Mouse (Mus musculus) MEL (cell line): ENCODE results near the gene Slc25a4. TPM values are rescaled to one million over a fixed set of nuclear protein-coding genes. Genes with fewer than 3 reads are reported as not detected.

Source experiments
- DNase-seq: peaks from one replicate; pipeline ENCODE4 v3.0.0; 2011; ENCODE audit warnings: low read depth, low spot score
- H3K27ac ChIP-seq: 2 replicates; pipeline ENCODE4 v1.5.1; 2012; ENCODE audit warnings: low read depth, mild to moderate bottlenecking, control low read depth, low read length, moderate library complexity; ENCODE audit not compliant: control insufficient read depth
- H3K27me3 ChIP-seq, 2 experiments: fragments of 150-350 bp in 1 of 2; sonication (generic) in 1 of 2; 2 replicates each; pipeline ENCODE4 v1.6.1; 2012; ENCODE audit warnings: low read length in 2 of 2, mild to moderate bottlenecking in 2 of 2, improper control_type of control experiment in 1 of 2, moderate library complexity in 1 of 2; ENCODE audit not compliant: insufficient read depth in 2 of 2, control insufficient read depth in 1 of 2
- H3K36me3 ChIP-seq, 2 experiments: 2 replicates each; pipeline ENCODE4 v1.6.1; 2012 to 2014; ENCODE audit warnings: low read length in 2 of 2, improper control_type of control experiment in 1 of 2, inconsistent platforms in 1 of 2, mild to moderate bottlenecking in 1 of 2; ENCODE audit not compliant: insufficient read depth in 2 of 2, control insufficient read depth in 1 of 2
- H3K4me1 ChIP-seq, 2 experiments: fragments of 150-350 bp in 1 of 2; sonication (generic) in 1 of 2; 2 replicates each; pipeline ENCODE4 v1.6.1; 2012; ENCODE audit warnings: low read length in 2 of 2, improper control_type of control experiment in 1 of 2, mild to moderate bottlenecking in 1 of 2; ENCODE audit not compliant: insufficient read depth in 2 of 2, control insufficient read depth in 1 of 2
- H3K4me3 ChIP-seq, 2 experiments: fragments of 150-350 bp in 1 of 2; sonication (generic) in 1 of 2; 2 replicates each; pipeline ENCODE4 v1.5.1; 2012; ENCODE audit warnings: low read depth in 2 of 2, low read length in 2 of 2, mild to moderate bottlenecking in 2 of 2, moderate library complexity in 2 of 2, control low read depth in 1 of 2, improper control_type of control experiment in 1 of 2; ENCODE audit not compliant: control insufficient read depth in 1 of 2, insufficient read depth in 1 of 2
- H3K79me2 ChIP-seq: 2 replicates; pipeline ENCODE4 v1.6.1; 2012; ENCODE audit warnings: mild to moderate bottlenecking, low read length, moderate library complexity; ENCODE audit not compliant: control insufficient read depth, poor library complexity, insufficient read depth
- H3K9ac ChIP-seq: 2 replicates; pipeline ENCODE4 v1.6.1; 2012; ENCODE audit warnings: low read depth, mild to moderate bottlenecking, control low read depth, low read length, moderate library complexity; ENCODE audit not compliant: control insufficient read depth, poor library complexity, severe bottlenecking
- H3K9me3 ChIP-seq: fragments of 150-350 bp; sonication (generic); replicated peaks from 2 replicates; pipeline ENCODE4 v1.6.1; 2012; ENCODE audit warnings: mild to moderate bottlenecking, low read length, improper control_type of control experiment, moderate library complexity; ENCODE audit not compliant: insufficient read depth
- BHLHE40 ChIP-seq: IDR thresholded peaks from 2 replicates; pipeline ENCODE4 v1.6.1; 2012; ENCODE audit warnings: low read depth, mild to moderate bottlenecking, inconsistent platforms, low read length, improper control_type of control experiment, borderline replicate concordance
- CHD1 ChIP-seq: IDR thresholded peaks from 2 replicates; pipeline ENCODE4 v1.6.1; 2012; ENCODE audit warnings: low read depth, mild to moderate bottlenecking, inconsistent platforms, low read length, improper control_type of control experiment
- CHD2 ChIP-seq: IDR thresholded peaks from 2 replicates; pipeline ENCODE4 v1.6.1; 2011; ENCODE audit warnings: low read length, improper control_type of control experiment
- CTCF ChIP-seq, 3 experiments: IDR thresholded peaks in 2 of 3; conservative IDR thresholded peaks in 1 of 3; 2 replicates each; pipeline ENCODE4 v1.5.1; 2011 to 2012; ENCODE audit warnings: low read length in 3 of 3, low read depth in 2 of 3, mild to moderate bottlenecking in 2 of 3, improper control_type of control experiment in 1 of 3, inconsistent platforms in 1 of 3, mixed read lengths in 1 of 3, moderate library complexity in 1 of 3; ENCODE audit not compliant: control insufficient read depth in 1 of 3, insufficient read depth in 1 of 3, poor library complexity in 1 of 3, severe bottlenecking in 1 of 3
- E2F4 ChIP-seq: IDR thresholded peaks from 2 replicates; pipeline ENCODE4 v1.6.1; 2011; ENCODE audit warnings: low read depth, low read length, improper control_type of control experiment, borderline replicate concordance
- ELF1 ChIP-seq: IDR thresholded peaks from 2 replicates; pipeline ENCODE4 v1.6.1; 2014; ENCODE audit warnings: low read depth, mild to moderate bottlenecking, inconsistent platforms, low read length, improper control_type of control experiment, moderate library complexity
- EP300 ChIP-seq, 2 experiments: IDR thresholded peaks; 2 replicates each; pipeline ENCODE4 v1.6.1; 2011; ENCODE audit warnings: improper control_type of control experiment in 2 of 2, low read length in 2 of 2, low read depth in 1 of 2, mild to moderate bottlenecking in 1 of 2
- GABPA ChIP-seq: IDR thresholded peaks from 2 replicates; pipeline ENCODE4 v1.6.1; 2012; ENCODE audit warnings: low read depth, mild to moderate bottlenecking, inconsistent platforms, low read length, improper control_type of control experiment, moderate library complexity
- GATA1 ChIP-seq: IDR thresholded peaks from 2 replicates; pipeline ENCODE4 v1.6.1; 2011; ENCODE audit warnings: low read depth, low read length, improper control_type of control experiment
- HCFC1 ChIP-seq: IDR thresholded peaks from 2 replicates; pipeline ENCODE4 v1.6.1; 2012; ENCODE audit warnings: low read depth, mild to moderate bottlenecking, inconsistent platforms, low read length, improper control_type of control experiment, moderate library complexity
- JUND ChIP-seq: IDR thresholded peaks from 2 replicates; pipeline ENCODE4 v1.6.1; 2011; ENCODE audit warnings: low read depth, mild to moderate bottlenecking, improper control_type of control experiment, low read length
- KAT2A ChIP-seq: conservative IDR thresholded peaks from 2 replicates; pipeline ENCODE4 v1.6.1; 2012; ENCODE audit warnings: low read depth, low read length, improper control_type of control experiment, inconsistent platforms
- MAFK ChIP-seq: IDR thresholded peaks from 2 replicates; pipeline ENCODE4 v1.6.1; 2011; ENCODE audit warnings: low read depth, mild to moderate bottlenecking, low read length, improper control_type of control experiment, borderline replicate concordance
- MAX ChIP-seq: IDR thresholded peaks from 2 replicates; pipeline ENCODE4 v1.6.1; 2011; ENCODE audit warnings: low read length, improper control_type of control experiment
- MAZ ChIP-seq: IDR thresholded peaks from 2 replicates; pipeline ENCODE4 v1.6.1; 2012; ENCODE audit warnings: low read depth, mild to moderate bottlenecking, inconsistent platforms, low read length, improper control_type of control experiment
- MEF2A ChIP-seq: IDR thresholded peaks from 2 replicates; pipeline ENCODE4 v1.6.1; 2014; ENCODE audit warnings: low read depth, mild to moderate bottlenecking, inconsistent platforms, low read length, improper control_type of control experiment; ENCODE audit not compliant: poor library complexity, insufficient replicate concordance, severe bottlenecking; ENCODE audit errors: extremely low read depth
- MXI1 ChIP-seq: IDR thresholded peaks from 2 replicates; pipeline ENCODE4 v1.6.1; 2011; ENCODE audit warnings: mild to moderate bottlenecking, low read depth, low read length, improper control_type of control experiment
- MYC ChIP-seq: IDR thresholded peaks from 2 replicates; pipeline ENCODE4 v1.6.1; 2011; ENCODE audit warnings: low read depth, mild to moderate bottlenecking, low read length, improper control_type of control experiment, moderate library complexity
- NELFE ChIP-seq: IDR thresholded peaks from 2 replicates; pipeline ENCODE4 v1.6.1; 2011; ENCODE audit warnings: low read depth, low read length, improper control_type of control experiment
- NRF1 ChIP-seq: IDR thresholded peaks from 2 replicates; pipeline ENCODE4 v1.6.1; 2014; ENCODE audit warnings: low read depth, mild to moderate bottlenecking, inconsistent platforms, low read length, improper control_type of control experiment, moderate library complexity; ENCODE audit not compliant: poor library complexity, insufficient read depth, severe bottlenecking
- POLR2A ChIP-seq, 2 experiments: IDR thresholded peaks; 2 replicates each; pipeline ENCODE4 v1.6.1; 2011 to 2012; ENCODE audit warnings: low read length in 2 of 2, mild to moderate bottlenecking in 2 of 2, control low read depth in 1 of 2, improper control_type of control experiment in 1 of 2, low read depth in 1 of 2, moderate library complexity in 1 of 2; ENCODE audit not compliant: control insufficient read depth in 1 of 2, insufficient read depth in 1 of 2, poor library complexity in 1 of 2
- POLR2AphosphoS2 ChIP-seq: IDR thresholded peaks from 2 replicates; pipeline ENCODE4 v1.6.1; 2011; ENCODE audit warnings: low read length, improper control_type of control experiment
- POLR2AphosphoS5 ChIP-seq: IDR thresholded peaks from 2 replicates; pipeline ENCODE4 v1.6.1; 2012; ENCODE audit warnings: low read depth, borderline replicate concordance, mild to moderate bottlenecking, inconsistent platforms, low read length, moderate library complexity, mixed read lengths
- RAD21 ChIP-seq: IDR thresholded peaks from 2 replicates; pipeline ENCODE4 v1.6.1; 2011; ENCODE audit warnings: mild to moderate bottlenecking, low read depth, low read length, improper control_type of control experiment
- RCOR1 ChIP-seq: IDR thresholded peaks from 2 replicates; pipeline ENCODE4 v1.6.1; 2012; ENCODE audit warnings: low read depth, mild to moderate bottlenecking, inconsistent platforms, low read length, improper control_type of control experiment
- SIN3A ChIP-seq: IDR thresholded peaks from 2 replicates; pipeline ENCODE4 v1.6.1; 2012; ENCODE audit warnings: low read length, improper control_type of control experiment, inconsistent platforms
- SMC3 ChIP-seq: IDR thresholded peaks from 2 replicates; pipeline ENCODE4 v1.6.1; 2011; ENCODE audit warnings: low read depth, low read length, improper control_type of control experiment
- TAL1 ChIP-seq: IDR thresholded peaks from 2 replicates; pipeline ENCODE4 v1.6.1; 2012; ENCODE audit warnings: mild to moderate bottlenecking, inconsistent platforms, low read length, moderate library complexity, mixed read lengths
- TBP ChIP-seq: IDR thresholded peaks from 2 replicates; pipeline ENCODE4 v1.8.0; 2011; ENCODE audit warnings: low read depth, low read length, improper control_type of control experiment
- TCF12 ChIP-seq: IDR thresholded peaks from 2 replicates; pipeline ENCODE4 v1.6.1; 2014; ENCODE audit warnings: low read depth, mild to moderate bottlenecking, inconsistent platforms, low read length, improper control_type of control experiment, moderate library complexity
- UBTF ChIP-seq: IDR thresholded peaks from 2 replicates; pipeline ENCODE4 v1.6.1; 2012; ENCODE audit warnings: low read depth, mild to moderate bottlenecking, inconsistent platforms, low read length, improper control_type of control experiment, moderate library complexity, borderline replicate concordance; ENCODE audit not compliant: insufficient read depth
- USF1 ChIP-seq: IDR thresholded peaks from 2 replicates; pipeline ENCODE4 v1.6.1; 2014; ENCODE audit warnings: low read depth, mild to moderate bottlenecking, inconsistent platforms, low read length, improper control_type of control experiment, moderate library complexity
- USF2 ChIP-seq, 2 experiments: IDR thresholded peaks; 2 replicates each; pipeline ENCODE4 v1.6.1; 2011 to 2012; ENCODE audit warnings: improper control_type of control experiment in 2 of 2, low read length in 2 of 2, borderline replicate concordance in 1 of 2, inconsistent platforms in 1 of 2, low read depth in 1 of 2, mild to moderate bottlenecking in 1 of 2; ENCODE audit not compliant: insufficient read depth in 1 of 2
- ZC3H11A ChIP-seq: IDR thresholded peaks from 2 replicates; pipeline ENCODE4 v1.6.1; 2012; ENCODE audit warnings: low read depth, mild to moderate bottlenecking, inconsistent platforms, low read length, improper control_type of control experiment
- ZKSCAN1 ChIP-seq: IDR thresholded peaks from 2 replicates; pipeline ENCODE4 v1.6.1; 2012; ENCODE audit warnings: low read depth, mild to moderate bottlenecking, inconsistent platforms, low read length, improper control_type of control experiment, moderate library complexity
- ZMIZ1 ChIP-seq: IDR thresholded peaks from 2 replicates; pipeline ENCODE4 v1.6.1; 2012; ENCODE audit warnings: low read depth, mild to moderate bottlenecking, inconsistent platforms, low read length, improper control_type of control experiment, moderate library complexity
- ZNF384 ChIP-seq: IDR thresholded peaks from 2 replicates; pipeline ENCODE4 v1.6.1; 2012; ENCODE audit warnings: low read depth, mild to moderate bottlenecking, inconsistent platforms, low read length, improper control_type of control experiment
- polyA plus RNA-seq, 2 experiments: library from polyadenylated mRNA; stranded (reverse) in 1 of 2; unstranded in 1 of 2; fragments of >175 nt in 1 of 2; fragments of >200 nt in 1 of 2; gene quantifications; 2 replicates each; pipeline versions ENCODE4 v1.2.1 to v1.2.4; 2012; ENCODE audit warnings: low replicate concordance in 2 of 2, low read depth in 1 of 2; ENCODE audit not compliant: insufficient read length in 2 of 2, insufficient read depth in 1 of 2, missing spikeins in 1 of 2
- total RNA-seq: library from RNA; depleted of rRNA; stranded (reverse); fragments of 300-350 nt; gene quantifications from 2 replicates; pipeline ENCODE4 v1.2.3, GENCODE M21; 2012

The Slc25a4 gene
- total and polyA plus RNA-seq, 3 experiments, result 188 to 471 (median 311) TPM

GRCm38 (mm10) chr8:46216838-46217237 lies 5.8 kb upstream of the Slc25a4 start:
- DNase-seq, result peak; percentile 88
- Histone ChIP-seq H3K9me3 (no peaks in the 10 kb centered on the region), H3K36me3 (peaks cover 0 to 10% of the 10 kb centered on the region in 2 experiments; a peak in 2 of 4 replicates), H3K79me2 (no peaks in the 10 kb centered on the region; the same call in 1 of the 2 replicates), H3K4me1 (peaks cover 2 to 8% of the 10 kb centered on the region in 2 experiments; a peak in 3 of 4 replicates), H3K4me3 (peak overlapping the region; percentile 72 to 84), H3K9ac (peak overlapping the region; percentile 91), H3K27me3 (no peaks in the 10 kb centered on the region; a peak in 2 of 4 replicates), H3K27ac (peak overlapping the region; percentile 59)
- TF ChIP-seq ZMIZ1 (no peak), POLR2A (IDR thresholded peaks at IDR 0.05; ENCODE audit: control insufficient read depth in 1 of 2, insufficient read depth in 1 of 2, low read depth in 1 of 2, low read length in 2 of 2, poor library complexity in 1 of 2) (peak in 1 of 2 experiments; percentile 73; a peak in 2 of 4 replicates), ZC3H11A (no peak), NRF1 (no peak), CTCF (IDR thresholded peaks at IDR 0.05 in 2 of 3, conservative IDR thresholded peaks at IDR 0.05 in 1 of 3; ENCODE audit: control insufficient read depth in 1 of 3, insufficient read depth in 1 of 3, low read depth in 2 of 3, low read length in 3 of 3, poor library complexity in 1 of 3, severe bottlenecking in 1 of 3) (no peak), SMC3 (no peak), E2F4 (no peak), POLR2AphosphoS5 (no peak), MAX (peak; percentile 98), MEF2A (no peak), HCFC1 (peak; percentile 57), MAZ (peak; percentile 39; the same call in 1 of the 2 replicates), BHLHE40 (peak; percentile 21; the same call in 1 of the 2 replicates), ELF1 (no peak), USF2 (IDR thresholded peaks at IDR 0.05; ENCODE audit: borderline replicate concordance in 1 of 2, insufficient read depth in 1 of 2, low read depth in 1 of 2, low read length in 2 of 2) (0 out of 4 replicates have a peak, but pooled peaks of 1 of the 2 experiments have one; percentile 26), TBP (no peak), NELFE (peak; percentile 68), CHD1 (no peak), SIN3A (peak; percentile 73), GABPA (no peak), RAD21 (no peak), MAFK (no peak), GATA1 (no peak), POLR2AphosphoS2 (peak; percentile 68; the same call in 1 of the 2 replicates), MXI1 (peak; percentile 95), ZKSCAN1 (no peak), RCOR1 (peak; percentile 28; the same call in 1 of the 2 replicates), EP300 (IDR thresholded peaks at IDR 0.05; ENCODE audit: low read depth in 1 of 2, low read length in 2 of 2) (peak; percentile 8 to 32; a peak in 1 of 4 replicates), KAT2A (0 out of 2 replicates have a peak, but pooled peaks have one; percentile 21), UBTF (no peak), USF1 (peak; percentile 84), TCF12 (0 out of 2 replicates have a peak, but pooled peaks have one; percentile 40), JUND (no peak), CHD2 (no peak), TAL1 (no peak), MYC (peak; percentile 97), ZNF384 (no peak)
